Mouse (Mus musculus): ENCODE measurements around the gene Prkca. TPM values are rescaled to one million over a fixed set of nuclear protein-coding genes. Genes with fewer than 3 reads are reported as not detected.

Gene Prkca
- total and polyA plus RNA-seq, 3 experiments = 15.3 to 30.9 (median 19.9) TPM

DNA sequence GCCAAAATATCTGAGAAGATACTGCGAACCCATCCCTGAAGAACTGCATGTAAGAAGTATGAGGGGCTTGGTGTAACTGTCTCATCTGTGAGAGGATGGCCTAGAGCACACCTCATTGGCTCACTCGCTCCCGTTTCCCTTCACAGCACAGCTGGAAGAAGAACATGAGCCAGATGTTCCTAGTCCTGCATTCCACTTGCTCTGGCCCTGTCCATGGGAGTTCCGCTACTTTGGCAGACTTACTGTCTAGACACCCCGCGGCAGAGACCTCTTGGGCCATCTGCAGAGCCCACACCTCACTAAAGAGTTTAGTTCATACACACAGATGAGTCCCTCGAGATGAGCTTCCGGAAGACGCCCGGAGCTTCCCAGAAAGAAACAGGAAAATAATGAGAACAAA, 43.8 kb downstream of the Prkca start:
- no peak overlapping the region for H3K9ac ChIP-seq (ENCODE audit: control insufficient read depth, low read depth, low read length, poor library complexity, severe bottlenecking)
- TF ChIP-seq ZC3H11A (IDR thresholded peaks at IDR 0.05; ENCODE audit: low read depth, low read length) (no peak), MEF2A (IDR thresholded peaks at IDR 0.05; ENCODE audit: extremely low read depth, insufficient replicate concordance, low read depth, low read length, poor library complexity, severe bottlenecking) (no peak), POLR2A (IDR thresholded peaks at IDR 0.05; ENCODE audit: control insufficient read depth in 1 of 2, insufficient read depth in 1 of 2, low read depth in 1 of 2, low read length in 2 of 2, poor library complexity in 1 of 2) (no peak), EP300 (IDR thresholded peaks at IDR 0.05; ENCODE audit: low read depth in 1 of 2, low read length in 2 of 2) (no peak)
- no peak overlapping the region for H3K4me3 ChIP-seq (ENCODE audit: control insufficient read depth in 1 of 2, insufficient read depth in 1 of 2, low read depth in 2 of 2, low read length in 2 of 2)
- H3K79me2 ChIP-seq (ENCODE audit: control insufficient read depth, insufficient read depth, low read length, poor library complexity) = no peaks in the 10 kb centered on the region
- H3K27me3 ChIP-seq (ENCODE audit: control insufficient read depth in 1 of 2, insufficient read depth in 2 of 2, low read length in 2 of 2) = no peaks in the 10 kb centered on the region
- peaks cover 9 to 12% of the 10 kb centered on the region in 2 experiments; a peak in 3 of 4 replicates for H3K4me1 ChIP-seq (ENCODE audit: control insufficient read depth in 1 of 2, insufficient read depth in 2 of 2, low read length in 2 of 2)
- DNase-seq (ENCODE audit: low read depth, low spot score) = no peak
- H3K36me3 ChIP-seq (ENCODE audit: control insufficient read depth in 1 of 2, insufficient read depth in 2 of 2, low read length in 2 of 2) = peaks cover 0 to 16% of the 10 kb centered on the region in 2 experiments; a peak in 2 of 4 replicates
- H3K9me3 ChIP-seq (replicated peaks; ENCODE audit: insufficient read depth, low read length) = no peaks in the 10 kb centered on the region
- H3K27ac ChIP-seq (ENCODE audit: control insufficient read depth, low read depth, low read length) = no peak overlapping the region

DNA sequence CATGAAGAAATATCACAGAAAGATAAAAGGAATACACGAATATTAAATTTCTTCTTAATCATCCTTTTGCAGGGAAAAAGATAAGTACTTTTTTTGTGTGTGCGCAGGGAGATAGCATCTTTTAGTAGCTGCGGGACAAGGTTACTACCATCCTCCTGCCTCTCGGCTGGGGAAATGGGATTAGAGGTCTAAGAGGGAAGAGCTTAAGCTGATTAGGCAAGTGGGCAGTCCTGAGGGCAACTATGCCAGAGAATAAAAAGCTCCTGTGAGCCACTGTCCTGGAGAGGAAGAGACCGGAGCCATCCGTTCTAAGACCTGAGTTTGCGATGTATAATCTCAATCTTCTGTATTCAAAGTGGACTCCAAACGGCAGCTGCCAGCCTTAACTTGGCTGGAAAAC, 45.8 kb downstream of the Prkca start:
- Histone ChIP-seq H3K9me3 (replicated peaks; ENCODE audit: insufficient read depth, low read length) (no peaks in the 10 kb centered on the region), H3K79me2 (ENCODE audit: control insufficient read depth, insufficient read depth, low read length, poor library complexity) (no peaks in the 10 kb centered on the region), H3K4me3 (ENCODE audit: control insufficient read depth in 1 of 2, insufficient read depth in 1 of 2, low read depth in 2 of 2, low read length in 2 of 2) (no peak overlapping the region), H3K9ac (ENCODE audit: control insufficient read depth, low read depth, low read length, poor library complexity, severe bottlenecking) (no peak overlapping the region), H3K27ac (ENCODE audit: control insufficient read depth, low read depth, low read length) (no peak overlapping the region), H3K27me3 (ENCODE audit: control insufficient read depth in 1 of 2, insufficient read depth in 2 of 2, low read length in 2 of 2) (no peaks in the 10 kb centered on the region), H3K4me1 (ENCODE audit: control insufficient read depth in 1 of 2, insufficient read depth in 2 of 2, low read length in 2 of 2) (peaks cover 9 to 20% of the 10 kb centered on the region in 2 experiments), H3K36me3 (ENCODE audit: control insufficient read depth in 1 of 2, insufficient read depth in 2 of 2, low read length in 2 of 2) (peaks cover 0 to 28% of the 10 kb centered on the region in 2 experiments; a peak in 2 of 4 replicates)
- TF ChIP-seq ZKSCAN1 (IDR thresholded peaks at IDR 0.05; ENCODE audit: low read depth, low read length) (no peak), GATA1 (IDR thresholded peaks at IDR 0.05; ENCODE audit: low read depth, low read length) (no peak; the same call in 1 of the 2 replicates), MAFK (IDR thresholded peaks at IDR 0.05; ENCODE audit: borderline replicate concordance, low read depth, low read length) (no peak), POLR2AphosphoS2 (IDR thresholded peaks at IDR 0.05; ENCODE audit: low read length) (no peak), SMC3 (IDR thresholded peaks at IDR 0.05; ENCODE audit: low read depth, low read length) (no peak), TAL1 (IDR thresholded peaks at IDR 0.05; ENCODE audit: low read length) (no peak), RAD21 (IDR thresholded peaks at IDR 0.05; ENCODE audit: low read depth, low read length) (no peak), SIN3A (IDR thresholded peaks at IDR 0.05; ENCODE audit: low read length) (no peak), ZNF384 (IDR thresholded peaks at IDR 0.05; ENCODE audit: low read depth, low read length) (0 out of 2 replicates have a peak, but pooled peaks have one; percentile 33), MEF2A (IDR thresholded peaks at IDR 0.05; ENCODE audit: extremely low read depth, insufficient replicate concordance, low read depth, low read length, poor library complexity, severe bottlenecking) (no peak), TBP (IDR thresholded peaks at IDR 0.05; ENCODE audit: low read depth, low read length) (no peak), GABPA (IDR thresholded peaks at IDR 0.05; ENCODE audit: low read depth, low read length) (no peak), CHD1 (IDR thresholded peaks at IDR 0.05; ENCODE audit: low read depth, low read length) (no peak), EP300 (IDR thresholded peaks at IDR 0.05; ENCODE audit: low read depth in 1 of 2, low read length in 2 of 2) (peak; percentile 16 to 34; a peak in 1 of 4 replicates), HCFC1 (IDR thresholded peaks at IDR 0.05; ENCODE audit: low read depth, low read length) (no peak), CTCF (IDR thresholded peaks at IDR 0.05 in 2 of 3, conservative IDR thresholded peaks at IDR 0.05 in 1 of 3; ENCODE audit: control insufficient read depth in 1 of 3, insufficient read depth in 1 of 3, low read depth in 2 of 3, low read length in 3 of 3, poor library complexity in 1 of 3, severe bottlenecking in 1 of 3) (no peak), UBTF (IDR thresholded peaks at IDR 0.05; ENCODE audit: borderline replicate concordance, insufficient read depth, low read depth, low read length) (no peak), MXI1 (IDR thresholded peaks at IDR 0.05; ENCODE audit: low read depth, low read length) (no peak), NRF1 (IDR thresholded peaks at IDR 0.05; ENCODE audit: insufficient read depth, low read depth, low read length, poor library complexity, severe bottlenecking) (no peak), ZC3H11A (IDR thresholded peaks at IDR 0.05; ENCODE audit: low read depth, low read length) (no peak), TCF12 (IDR thresholded peaks at IDR 0.05; ENCODE audit: low read depth, low read length) (0 out of 2 replicates have a peak, but pooled peaks have one; percentile 43), CHD2 (IDR thresholded peaks at IDR 0.05; ENCODE audit: low read length) (no peak)
- no peak for DNase-seq (ENCODE audit: low read depth, low spot score)

All from MEL (cell line).